Mouse (Mus musculus) hindbrain, embryonic 10.5 days (tissue): ENCODE measurements around the gene Chdh. TPM values are rescaled to one million over a fixed set of nuclear protein-coding genes. Genes with fewer than 3 reads are reported as not detected.

Source experiments
- polyA plus RNA-seq: library from polyadenylated mRNA; unstranded; fragments of >200 nt; fragmentation: Nextera tagmentation; extraction: Ambion mirVana; gene quantifications from 2 replicates; pipeline ENCODE4 v1.2.1, GENCODE M21; 2016

Chdh gene
- polyA plus RNA-seq, 1 experiment from 2014 or later: 0.09 TPM

Other genes with a start within 250 kb of the Chdh start
- 315 and 388 TPM in 2 replicates for gene Selenok, start 40.7 kb upstream of the Chdh start, polyA plus RNA-seq
- gene Actr8, start 30.7 kb upstream of the Chdh start, polyA plus RNA-seq: 89.1 and 92.4 TPM in 2 replicates
- gene Il17rb, start 127 bp upstream of the Chdh start, polyA plus RNA-seq: 0.46 and 1.0 TPM in 2 replicates